In the genomic region with DNA sequence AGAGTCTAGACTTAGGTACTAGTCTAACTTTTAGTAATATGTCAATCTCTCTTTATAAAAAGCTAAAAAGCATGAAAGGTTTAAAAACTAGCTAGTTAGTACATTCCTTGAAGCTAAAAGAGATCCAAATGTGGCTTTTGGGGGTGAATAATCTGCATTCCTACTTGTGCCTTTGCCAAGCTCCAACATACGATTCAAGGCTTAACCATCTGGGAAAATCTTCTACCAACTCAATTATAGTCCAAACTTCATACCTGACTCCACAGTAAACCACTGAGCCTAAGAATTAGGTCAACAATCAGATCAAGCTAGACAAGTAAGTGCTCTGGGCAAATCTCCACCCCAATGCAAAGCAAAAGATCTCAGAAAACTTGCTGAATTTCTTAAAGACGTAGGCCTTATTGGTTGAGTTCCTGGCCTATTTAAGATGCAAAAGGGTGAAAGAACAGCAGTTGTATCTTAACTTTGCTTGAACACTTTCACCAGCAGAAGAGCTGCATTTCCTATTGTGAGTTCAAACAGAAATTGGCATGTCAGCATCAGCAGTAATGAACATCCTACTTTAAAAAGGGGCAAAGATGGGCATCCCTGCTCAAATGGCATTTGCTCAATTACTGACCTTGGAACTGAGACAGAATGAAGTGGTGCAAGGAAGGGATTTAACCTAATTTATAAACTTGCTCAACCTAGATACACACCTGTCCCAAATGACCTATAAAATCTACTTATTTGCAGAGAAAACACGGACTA, we compare ENCODE assay signal across 8 mouse cellular contexts. TPM values are rescaled to one million over a fixed set of nuclear protein-coding genes. Genes with fewer than 3 reads are reported as not detected.
DNase-seq lines count a peak whose midpoint lies in the region; ATAC-seq and TF ChIP-seq lines count a peak whose summit lies in the region.

No protein-coding gene starts in this region.

- H3K9ac ChIP-seq in lung, postnatal 0 days (replicated peaks; ENCODE audit: low read depth) = no peak overlapping the region
- no peak overlapping the region for H3K9ac ChIP-seq in limb, embryonic 11.5 days (ENCODE audit: low read length)

- DNase-seq in cerebellum, adult 9-10 months = peak; percentile 48
- DNase-seq in cerebellum, postnatal 14 days = no peak
- no peak for DNase-seq in lung, postnatal 0 days (ENCODE audit: low spot score)
- DNase-seq in lung, postnatal 4 days = no peak
- DNase-seq in limb, embryonic 11.5 days (ENCODE audit: low spot score) = no peak
- peak; percentile 4 for DNase-seq in splenic B cell, adult 2 months (ENCODE audit: low read depth, low spot score)
- no peak for DNase-seq in urinary bladder, adult 2 months (ENCODE audit: low spot score)
- DNase-seq in urinary bladder, postnatal 36 days (ENCODE audit: low spot score in 2 of 2) = no peak

- no peak for TF ChIP-seq CTCF in lung, postnatal 0 days (IDR thresholded peaks at IDR 0.05)

- no peak overlapping the region; the same call in 1 of the 2 replicates for H3K27ac ChIP-seq in lung, postnatal 0 days (ENCODE audit: low read length)
- no peak overlapping the region for H3K27ac ChIP-seq in limb, embryonic 11.5 days (replicated peaks; ENCODE audit: low read depth, low read length)

- no peaks in the 10 kb centered on the region for H3K27me3 ChIP-seq in lung, postnatal 0 days (replicated peaks; ENCODE audit: insufficient read depth, low read length)
- no peaks in the 10 kb centered on the region for H3K27me3 ChIP-seq in limb, embryonic 11.5 days (ENCODE audit: control insufficient read depth, insufficient read depth, low read length)
- H3K27me3 ChIP-seq in splenic B cell, adult 2 months (ENCODE audit: control insufficient read depth, insufficient read depth, low read length, poor library complexity, severe bottlenecking) = no peaks in the 10 kb centered on the region

- no peak for TF ChIP-seq EP300 in lung, postnatal 0 days (IDR thresholded peaks at IDR 0.05)

- no peak for ATAC-seq in lung, postnatal 0 days
- no peak for ATAC-seq in limb, embryonic 11.5 days (ENCODE audit: insufficient number of reproducible peaks, low FRiP score, low TSS enrichment, low read depth)

- H3K9me3 ChIP-seq in lung, postnatal 0 days (ENCODE audit: low read length) = no peaks in the 10 kb centered on the region
- H3K9me3 ChIP-seq in limb, embryonic 11.5 days (ENCODE audit: control insufficient read depth, low read length) = no peaks in the 10 kb centered on the region

- no peaks in the 10 kb centered on the region for H3K36me3 ChIP-seq in lung, postnatal 0 days (ENCODE audit: insufficient read depth, low read length)
- no peaks in the 10 kb centered on the region for H3K36me3 ChIP-seq in limb, embryonic 11.5 days (ENCODE audit: control insufficient read depth, insufficient read depth, low read length)
- H3K36me3 ChIP-seq in splenic B cell, adult 2 months (ENCODE audit: control insufficient read depth, insufficient read depth, low read length, poor library complexity, severe bottlenecking) = no peaks in the 10 kb centered on the region

- WGBS in lung, postnatal 0 days = 35% methylated on average over 3 of the region's 3 CpGs
- 65% methylated on average over 3 of the region's 3 CpGs for WGBS in limb, embryonic 11.5 days

- peak overlapping the region; percentile 91 for H3K4me3 ChIP-seq in lung, postnatal 0 days (ENCODE audit: low read depth, low read length)
- H3K4me3 ChIP-seq in limb, embryonic 11.5 days (ENCODE audit: low read depth, low read length) = peak overlapping the region; percentile 88

- peaks cover 10% of the 10 kb centered on the region for H3K4me1 ChIP-seq in lung, postnatal 0 days (ENCODE audit: insufficient read depth, low read depth, low read length)
- H3K4me1 ChIP-seq in limb, embryonic 11.5 days (ENCODE audit: control insufficient read depth, insufficient read depth, low read length) = peaks cover 10% of the 10 kb centered on the region

- peak overlapping the region; percentile 97 for H3K4me2 ChIP-seq in lung, postnatal 0 days (replicated peaks; ENCODE audit: low read depth, low read length)
- peak overlapping the region; percentile 59; the same call in 1 of the 2 replicates for H3K4me2 ChIP-seq in limb, embryonic 11.5 days (ENCODE audit: low read depth, severe bottlenecking)

RNA-seq across cellular contexts. Expression of gene Megf9, which starts 1.6 kb away (rescaled TPM):
- polyA plus RNA-seq in lung, postnatal 0 days (2015; fragmentation: Nextera tagmentation; extraction: Ambion mirVana) = 10.5 and 11.8 TPM in 2 replicates
- polyA plus RNA-seq in limb, embryonic 11.5 days (2014; fragmentation: Nextera tagmentation; extraction: Ambion mirVana) = 11.6 and 14.3 TPM in 2 replicates
- polyA plus RNA-seq in urinary bladder, adult 2 months (2012; rRNA removed) = 9.9 and 10.6 TPM in 2 replicates

Comparison
In these comparisons a context has a peak if more than half of its experiments do, and no peak if none do; other contexts are left out.
1. DNase-seq: peak in cerebellum, adult 9-10 months (single experiment) and splenic B cell, adult 2 months (single experiment); none in cerebellum, postnatal 14 days (0 of 2), lung, postnatal 0 days (single experiment), lung, postnatal 4 days (0 of 2), limb, embryonic 11.5 days (single experiment), urinary bladder, adult 2 months (single experiment) and urinary bladder, postnatal 36 days (0 of 2).